Mouse (Mus musculus): ENCODE results near the gene Nhsl2. TPM values are rescaled to one million over a fixed set of nuclear protein-coding genes. Genes with fewer than 3 reads are reported as not detected.
"Not testable (repeated sequence)": the region's sequence is repeated elsewhere in the genome, so short reads cannot be mapped to it uniquely, and the experiment has no call there.

Nhsl2 gene
- polyA plus RNA-seq (2012; rRNA removed), result 12.1 and 12.2 TPM in 2 replicates

GRCm38 (mm10) chrX:101849281-101849821 is at the start of gene Nhsl2:
TSS of gene Nhsl2 (plus strand) at chrX:101849385.
- DNase-seq (ENCODE audit: extremely low spot score in 1 of 2, low spot score in 1 of 2), result peak in 1 of 2 experiments; percentile 28

- DNase-seq (ENCODE audit: extremely low spot score in 1 of 2, low spot score in 1 of 2), result peak in 1 of 2 experiments; percentile 35
These were observed 43.7 kb upstream of the Nhsl2 start for GRCm38 (mm10) chrX:101805512-101805911.

- no peak for DNase-seq (ENCODE audit: extremely low spot score in 1 of 2, low spot score in 1 of 2)
These were observed 37.4 kb upstream of the Nhsl2 start for GRCm38 (mm10) chrX:101811750-101812149.

GRCm38 (mm10) chrX:101819163-101819562 is 30.0 kb upstream of the Nhsl2 start:
- DNase-seq (ENCODE audit: extremely low spot score in 1 of 2, low spot score in 1 of 2), result peak in 1 of 2 experiments; percentile 10

GRCm38 (mm10) chrX:101819980-101820379 is 29.2 kb upstream of the Nhsl2 start:
- not testable (repeated sequence) for DNase-seq (ENCODE audit: extremely low spot score in 1 of 2, low spot score in 1 of 2)

- no peak for DNase-seq (ENCODE audit: extremely low spot score in 1 of 2, low spot score in 1 of 2)
These were observed 1.9 kb upstream of the Nhsl2 start for GRCm38 (mm10) chrX:101847191-101847795.

- DNase-seq (ENCODE audit: extremely low spot score in 1 of 2, low spot score in 1 of 2), result no peak
These were observed 841 bp downstream of the Nhsl2 start for GRCm38 (mm10) chrX:101849901-101850551.

- DNase-seq (ENCODE audit: extremely low spot score in 1 of 2, low spot score in 1 of 2), result no peak
These were observed 2.6 kb downstream of the Nhsl2 start for GRCm38 (mm10) chrX:101851566-101852354.

GRCm38 (mm10) chrX:101863666-101864378 is 14.6 kb downstream of the Nhsl2 start:
- no peak for DNase-seq (ENCODE audit: extremely low spot score in 1 of 2, low spot score in 1 of 2)

- no peak for DNase-seq (ENCODE audit: extremely low spot score in 1 of 2, low spot score in 1 of 2)
These were observed 15.6 kb downstream of the Nhsl2 start for GRCm38 (mm10) chrX:101864788-101865187.

GRCm38 (mm10) chrX:101874147-101874546 is 25.0 kb downstream of the Nhsl2 start:
- no peak for DNase-seq (ENCODE audit: extremely low spot score in 1 of 2, low spot score in 1 of 2)

GRCm38 (mm10) chrX:101874901-101875300 is 25.7 kb downstream of the Nhsl2 start:
- DNase-seq (ENCODE audit: extremely low spot score in 1 of 2, low spot score in 1 of 2), result peak in 1 of 2 experiments; percentile 37

GRCm38 (mm10) chrX:101876136-101876535 is 27.0 kb downstream of the Nhsl2 start:
- no peak for DNase-seq (ENCODE audit: extremely low spot score in 1 of 2, low spot score in 1 of 2)

GRCm38 (mm10) chrX:101877840-101878239 is 28.7 kb downstream of the Nhsl2 start:
- no peak for DNase-seq (ENCODE audit: extremely low spot score in 1 of 2, low spot score in 1 of 2)

- no peak for DNase-seq (ENCODE audit: extremely low spot score in 1 of 2, low spot score in 1 of 2)
These were observed 29.4 kb downstream of the Nhsl2 start for GRCm38 (mm10) chrX:101878546-101878945.

- DNase-seq (ENCODE audit: extremely low spot score in 1 of 2, low spot score in 1 of 2), result no peak
These were observed 33.1 kb downstream of the Nhsl2 start for GRCm38 (mm10) chrX:101882141-101882751.

GRCm38 (mm10) chrX:101889384-101889783 is 40.2 kb downstream of the Nhsl2 start:
- DNase-seq (ENCODE audit: extremely low spot score in 1 of 2, low spot score in 1 of 2), result no peak

- DNase-seq (ENCODE audit: extremely low spot score in 1 of 2, low spot score in 1 of 2), result no peak
These were observed 40.8 kb downstream of the Nhsl2 start for GRCm38 (mm10) chrX:101889813-101890469.

GRCm38 (mm10) chrX:101893796-101894195 is 44.6 kb downstream of the Nhsl2 start:
- DNase-seq (ENCODE audit: extremely low spot score in 1 of 2, low spot score in 1 of 2), result peak; percentile 21 to 49

- no peak for DNase-seq (ENCODE audit: extremely low spot score in 1 of 2, low spot score in 1 of 2)
These were observed 49.2 kb downstream of the Nhsl2 start for GRCm38 (mm10) chrX:101898341-101898740.

Data from frontal cortex, adult 2 months (tissue).